8 mouse cellular contexts compared by ENCODE assay signal in the genomic region with DNA sequence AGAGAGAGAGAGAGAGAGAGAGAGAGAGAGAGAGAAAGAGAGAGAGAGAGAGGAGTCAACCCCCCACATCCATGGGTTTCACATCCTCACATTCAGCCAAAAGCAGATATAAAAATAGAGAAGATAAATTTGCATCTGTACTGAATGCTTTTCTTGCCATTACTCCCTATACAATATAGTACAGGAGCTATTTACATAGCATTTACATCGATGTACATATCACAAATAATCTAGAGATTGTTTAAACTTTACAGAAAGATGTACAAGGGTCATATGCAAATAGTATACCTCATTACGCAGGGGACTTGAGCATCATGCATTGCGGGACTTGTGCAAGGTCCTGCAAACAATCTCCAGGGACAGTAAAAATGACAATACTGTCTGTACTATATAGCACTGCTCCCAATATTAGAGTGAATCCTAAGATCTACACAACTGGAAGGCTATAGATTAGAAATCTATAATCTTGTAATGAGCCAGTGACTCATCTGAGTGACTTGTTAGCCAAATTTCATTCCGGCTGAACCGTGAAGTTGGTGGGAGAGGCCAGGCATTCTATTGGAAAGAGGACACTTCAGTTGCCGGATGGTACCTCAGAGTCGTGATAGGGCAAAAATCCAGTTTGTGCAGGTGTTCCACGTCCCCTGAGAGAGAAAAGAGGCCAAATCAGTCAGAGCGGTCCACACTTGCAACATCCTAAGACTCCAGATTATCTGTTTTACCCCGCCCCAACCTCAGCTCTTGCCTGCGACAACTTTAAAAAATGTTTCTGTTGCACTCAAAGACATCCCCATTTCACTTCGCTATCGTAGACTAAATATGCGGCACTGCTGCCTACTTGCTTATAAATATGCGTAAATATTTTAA. TPM values are rescaled to one million over a fixed set of nuclear protein-coding genes. Genes with fewer than 3 reads are reported as not detected.
DNase-seq lines count a peak whose midpoint lies in the region; ATAC-seq and TF ChIP-seq lines count a peak whose summit lies in the region.

No protein-coding gene starts in this region.

- peak overlapping the region; percentile 75 for H3K9ac ChIP-seq in kidney, postnatal 0 days (ENCODE audit: low read depth, low read length)

- H3K9me3 ChIP-seq in kidney, postnatal 0 days (replicated peaks; ENCODE audit: low read length) = no peaks in the 10 kb centered on the region
- no peaks in the 10 kb centered on the region for H3K9me3 ChIP-seq in hindbrain, embryonic 10.5 days
- no peaks in the 10 kb centered on the region for H3K9me3 ChIP-seq in megakaryocyte, embryonic 14.5 days

- WGBS in kidney, postnatal 0 days = 52% methylated on average over 15 of the region's 15 CpGs
- WGBS in hindbrain, embryonic 10.5 days = 59% methylated on average over 15 of the region's 15 CpGs

- 0 out of 2 replicates have a peak, but pooled peaks cover 3% of the 10 kb centered on the region for H3K4me1 ChIP-seq in kidney, postnatal 0 days (replicated peaks; ENCODE audit: insufficient read depth, low read length)
- H3K4me1 ChIP-seq in bone marrow macrophage, adult 2 months (ENCODE audit: control insufficient read depth, insufficient read depth, low read length) = peaks cover 10% of the 10 kb centered on the region
- peaks cover 30% of the 10 kb centered on the region for H3K4me1 ChIP-seq in hindbrain, embryonic 10.5 days (replicated peaks)
- peaks cover 14% of the 10 kb centered on the region for H3K4me1 ChIP-seq in megakaryocyte, embryonic 14.5 days

- 0 out of 2 replicates have a peak overlapping the region, but pooled peaks have one; percentile 99 for H3K27ac ChIP-seq in kidney, postnatal 0 days
- peak overlapping the region; percentile 77 for H3K27ac ChIP-seq in bone marrow macrophage, adult 2 months (ENCODE audit: insufficient read depth, low read depth, low read length)
- H3K27ac ChIP-seq in hindbrain, embryonic 10.5 days = peak overlapping the region; percentile 99

- H3K4me3 ChIP-seq in kidney, postnatal 0 days (replicated peaks; ENCODE audit: low read depth, low read length) = peak overlapping the region; percentile 45
- peak overlapping the region; percentile 77 for H3K4me3 ChIP-seq in bone marrow macrophage, adult 2 months (ENCODE audit: insufficient read depth, low read length)
- peak overlapping the region; percentile 67 for H3K4me3 ChIP-seq in hindbrain, embryonic 10.5 days
- peak overlapping the region; percentile 94 for H3K4me3 ChIP-seq in megakaryocyte, embryonic 14.5 days (replicated peaks)

- no peak for ATAC-seq in kidney, postnatal 0 days (replicated peaks; ENCODE audit: low FRiP score, low read depth)

- DNase-seq in kidney, postnatal 0 days (ENCODE audit: low spot score) = no peak
- DNase-seq in kidney, postnatal 10 days = no peak
- peak; percentile 11 for DNase-seq in hindbrain, embryonic 10.5 days (ENCODE audit: low spot score)
- DNase-seq in left cerebral cortex, adult 11 months (ENCODE audit: low spot score) = no peak
- no peak for DNase-seq in left cerebral cortex, postnatal 10 days (ENCODE audit: extremely low spot score in 1 of 2, low spot score in 2 of 2)
- DNase-seq in left cerebral cortex, postnatal 36 days (ENCODE audit: low spot score in 2 of 2) = no peak

- intact Hi-C loops in left cerebral cortex, postnatal 10 days (cut with DNase I) = no loop called here
- intact Hi-C loops in left cerebral cortex, postnatal 36 days (cut with DNase I) = no loop called here

- TF ChIP-seq POLR2A in bone marrow macrophage, adult 2 months (IDR thresholded peaks at IDR 0.05; ENCODE audit: borderline replicate concordance, low read depth, low read length) = no peak

- peak overlapping the region; percentile 70 for H3K4me2 ChIP-seq in kidney, postnatal 0 days (ENCODE audit: low read length)

- no peaks in the 10 kb centered on the region for H3K36me3 ChIP-seq in kidney, postnatal 0 days (ENCODE audit: insufficient read depth, low read length)
- H3K36me3 ChIP-seq in hindbrain, embryonic 10.5 days = 0 out of 2 replicates have a peak, but pooled peaks cover 5% of the 10 kb centered on the region
- H3K36me3 ChIP-seq in megakaryocyte, embryonic 14.5 days (replicated peaks; ENCODE audit: low read length) = peaks cover 8% of the 10 kb centered on the region

- no peak for TF ChIP-seq CTCF in kidney, postnatal 0 days (IDR thresholded peaks at IDR 0.05; ENCODE audit: low read depth)
- TF ChIP-seq CTCF in bone marrow macrophage, adult 2 months (IDR thresholded peaks at IDR 0.05; ENCODE audit: low read depth, low read length) = no peak

- no peaks in the 10 kb centered on the region for H3K27me3 ChIP-seq in kidney, postnatal 0 days (ENCODE audit: insufficient read depth, low read length)
- H3K27me3 ChIP-seq in hindbrain, embryonic 10.5 days (ENCODE audit: insufficient read depth, poor library complexity, severe bottlenecking) = no peaks in the 10 kb centered on the region
- H3K27me3 ChIP-seq in megakaryocyte, embryonic 14.5 days (replicated peaks) = no peaks in the 10 kb centered on the region

RNA-seq across cellular contexts. Expression of a gene that starts 1.6 kb away (rescaled TPM):
- polyA plus RNA-seq in kidney, postnatal 0 days (2015; fragmentation: Nextera tagmentation; extraction: Ambion mirVana) = 11.1 and 12.1 TPM in 2 replicates
- polyA plus RNA-seq in bone marrow macrophage, adult 2 months (2012; ENCODE audit: insufficient read depth, insufficient read length, missing spikeins) = 6.6 and 7.3 TPM in 2 replicates
- 24.7 and 29.9 TPM in 2 replicates for polyA plus RNA-seq in hindbrain, embryonic 10.5 days (2016; fragmentation: Nextera tagmentation; extraction: Ambion mirVana)
- polyA plus RNA-seq in megakaryocyte, embryonic 14.5 days (2012; ENCODE audit: insufficient read depth, low replicate concordance) = 0.62 TPM in 1 of 2 replicates, not detected in the other
- total RNA-seq in left cerebral cortex, postnatal 10 days (2021) = 10 to 100 TPM; 23.4 to 26.0 TPM
- total RNA-seq in left cerebral cortex, postnatal 36 days (2021) = 10 to 100 TPM; 20.2 to 24.9 TPM

RNA-seq across cellular contexts. Expression of a gene that starts 23.4 kb away (rescaled TPM):
- 25.1 and 25.9 TPM in 2 replicates for polyA plus RNA-seq in kidney, postnatal 0 days (2015; fragmentation: Nextera tagmentation; extraction: Ambion mirVana)
- polyA plus RNA-seq in bone marrow macrophage, adult 2 months (2012; ENCODE audit: insufficient read depth, insufficient read length, missing spikeins) = 84.8 and 88.6 TPM in 2 replicates
- 17.2 and 17.7 TPM in 2 replicates for polyA plus RNA-seq in hindbrain, embryonic 10.5 days (2016; fragmentation: Nextera tagmentation; extraction: Ambion mirVana)
- 15.1 and 19.6 TPM in 2 replicates for polyA plus RNA-seq in megakaryocyte, embryonic 14.5 days (2012; ENCODE audit: insufficient read depth, low replicate concordance)
- total RNA-seq in left cerebral cortex, postnatal 10 days (2021) = 10 to 100 TPM; 45.0 to 46.9 TPM
- 10 to 100 TPM; 41.5 to 46.0 TPM for total RNA-seq in left cerebral cortex, postnatal 36 days (2021)
